Mouse (Mus musculus): ENCODE data around the gene P2ry12. TPM values are rescaled to one million over a fixed set of nuclear protein-coding genes. Genes with fewer than 3 reads are reported as not detected.

The P2ry12 gene
- polyA plus RNA-seq, 1 experiment, result 1.5 TPM

DNA sequence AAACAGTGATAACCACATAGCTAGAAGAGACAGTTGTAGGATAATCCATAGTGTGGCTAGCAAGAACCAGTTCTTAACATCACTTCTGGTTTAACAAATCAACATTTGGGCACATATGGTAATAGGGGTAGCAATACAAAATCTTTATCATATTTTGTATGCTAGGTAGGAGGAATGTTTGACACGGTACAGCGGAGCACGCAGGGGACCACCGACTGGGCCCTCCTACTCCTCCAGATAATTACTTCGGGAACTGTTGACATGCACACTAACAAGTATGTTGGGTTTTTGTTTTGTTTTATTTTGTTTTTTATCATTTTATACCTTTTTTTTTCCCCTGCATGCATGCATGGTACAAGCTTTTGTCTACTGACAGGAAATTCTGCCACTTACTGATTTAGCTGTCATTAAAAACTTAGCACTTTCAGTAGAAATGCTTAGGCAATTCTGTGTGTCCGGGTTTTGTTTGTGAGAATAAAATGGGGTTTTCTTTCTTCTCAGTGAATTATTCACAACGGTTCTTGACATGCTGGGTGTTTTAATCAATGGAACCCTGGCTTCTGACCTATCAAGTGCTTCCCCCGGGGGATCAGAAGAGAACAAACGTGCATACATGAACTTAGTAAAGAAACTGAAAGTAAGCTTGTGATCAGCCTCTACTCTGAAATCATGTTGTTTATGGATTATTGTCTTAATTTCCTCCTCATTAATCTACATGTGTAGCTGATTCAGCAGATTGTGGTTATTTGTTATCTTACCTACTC is 780 bp downstream of the P2ry12 start:
- 69% methylated on average over 9 of the region's 9 CpGs for WGBS
- Histone ChIP-seq H3K27me3 (replicated peaks; ENCODE audit: control insufficient read depth, insufficient read depth, low read length) (no peaks in the 10 kb centered on the region), H3K4me1 (ENCODE audit: control insufficient read depth, insufficient read depth, low read length) (no peaks in the 10 kb centered on the region), H3K4me3 (ENCODE audit: insufficient read depth, low read depth, low read length) (no peak overlapping the region), H3K27ac (ENCODE audit: insufficient read depth, low read depth, low read length) (no peak overlapping the region), H3K36me3 (ENCODE audit: control insufficient read depth, insufficient read depth, low read length) (no peaks in the 10 kb centered on the region)
- TF ChIP-seq CTCF (conservative IDR thresholded peaks at IDR 0.05; ENCODE audit: insufficient read depth, insufficient read length, low read depth, low read length) (no peak), POLR2A (IDR thresholded peaks at IDR 0.05; ENCODE audit: low read depth, low read length) (no peak)
- no peak for DNase-seq

DNA sequence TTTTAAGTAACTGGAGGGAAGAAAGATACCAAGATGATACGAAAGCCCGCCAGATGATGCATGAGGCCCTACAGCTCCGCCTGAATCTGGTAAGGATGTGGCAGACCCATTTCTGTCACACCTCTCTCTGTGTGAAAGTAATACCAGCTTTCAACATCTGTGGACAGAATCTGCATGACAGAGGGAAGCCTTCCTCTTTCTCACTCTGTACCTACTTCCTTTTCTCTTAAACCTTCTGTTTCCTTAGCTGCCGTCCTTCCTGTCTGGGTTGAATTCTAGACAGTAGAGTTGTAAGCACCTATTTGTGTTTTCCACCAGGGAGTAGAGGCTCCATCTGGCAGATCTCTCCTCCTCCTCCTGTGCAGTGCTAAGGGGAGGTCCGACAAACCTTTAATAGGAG is 1.9 kb downstream of the P2ry12 start:
- Histone ChIP-seq H3K27me3 (replicated peaks; ENCODE audit: control insufficient read depth, insufficient read depth, low read length) (no peaks in the 10 kb centered on the region), H3K27ac (ENCODE audit: insufficient read depth, low read depth, low read length) (no peak overlapping the region), H3K4me1 (ENCODE audit: control insufficient read depth, insufficient read depth, low read length) (no peaks in the 10 kb centered on the region), H3K4me3 (ENCODE audit: insufficient read depth, low read depth, low read length) (no peak overlapping the region), H3K36me3 (ENCODE audit: control insufficient read depth, insufficient read depth, low read length) (no peaks in the 10 kb centered on the region)
- TF ChIP-seq CTCF (conservative IDR thresholded peaks at IDR 0.05; ENCODE audit: insufficient read depth, insufficient read length, low read depth, low read length) (no peak), POLR2A (IDR thresholded peaks at IDR 0.05; ENCODE audit: low read depth, low read length) (no peak)
- DNase-seq, result peak; percentile 9
- 56% methylated on average over 5 of the region's 5 CpGs for WGBS

DNA sequence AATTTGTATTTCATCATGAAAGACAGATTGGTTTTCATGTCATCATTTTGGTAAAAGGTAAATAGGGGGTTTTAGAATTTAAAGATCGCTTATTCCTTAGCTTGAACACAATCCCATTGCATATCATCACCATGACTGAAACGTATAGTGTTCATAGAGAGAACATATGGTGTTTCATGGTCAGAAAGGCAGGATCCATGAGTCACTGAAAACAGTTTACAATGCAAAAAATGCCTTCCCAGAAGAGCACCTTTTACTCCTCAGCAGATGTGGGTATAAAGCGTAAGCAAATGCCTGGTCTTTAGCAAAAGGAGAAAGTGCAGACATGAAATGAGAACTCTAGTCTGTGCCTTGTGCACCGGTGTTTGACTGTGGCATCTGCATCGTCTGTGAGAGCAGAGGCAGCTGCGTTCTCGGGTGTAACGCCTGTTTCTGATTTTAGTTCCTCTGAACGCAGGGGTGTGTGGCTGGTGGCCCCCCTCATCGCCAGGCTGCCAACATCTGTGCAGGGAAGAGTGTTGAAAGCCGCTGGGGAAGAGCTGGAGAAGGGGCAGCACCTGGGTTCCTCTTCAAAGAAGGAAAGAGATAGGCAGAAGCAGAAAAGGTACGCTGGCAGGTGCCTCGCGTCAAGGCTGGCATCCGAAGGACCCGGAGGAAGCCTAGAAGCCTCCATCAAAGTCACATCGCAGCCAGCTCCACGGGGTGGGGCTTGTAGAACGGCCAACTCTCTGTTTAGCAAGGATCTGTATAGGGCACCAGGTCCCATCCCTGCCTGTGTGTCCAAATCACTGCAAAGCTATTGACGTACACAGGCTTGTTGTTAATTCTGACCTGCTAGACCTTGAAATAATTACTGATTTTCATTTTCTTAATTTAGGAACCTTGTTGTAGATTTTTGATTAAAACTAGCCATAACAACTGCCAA is 4.7 kb downstream of the P2ry12 start:
- H3K27me3 ChIP-seq (replicated peaks; ENCODE audit: control insufficient read depth, insufficient read depth, low read length), result no peaks in the 10 kb centered on the region
- TF ChIP-seq CTCF (conservative IDR thresholded peaks at IDR 0.05; ENCODE audit: insufficient read depth, insufficient read length, low read depth, low read length) (no peak), POLR2A (IDR thresholded peaks at IDR 0.05; ENCODE audit: low read depth, low read length) (no peak)
- no peak overlapping the region for H3K4me3 ChIP-seq (ENCODE audit: insufficient read depth, low read depth, low read length)
- H3K27ac ChIP-seq (ENCODE audit: insufficient read depth, low read depth, low read length), result no peak overlapping the region
- H3K36me3 ChIP-seq (ENCODE audit: control insufficient read depth, insufficient read depth, low read length), result no peaks in the 10 kb centered on the region
- DNase-seq, result no peak
- WGBS, result 85% methylated on average over 20 of the region's 20 CpGs
- H3K4me1 ChIP-seq (ENCODE audit: control insufficient read depth, insufficient read depth, low read length), result no peaks in the 10 kb centered on the region

DNA sequence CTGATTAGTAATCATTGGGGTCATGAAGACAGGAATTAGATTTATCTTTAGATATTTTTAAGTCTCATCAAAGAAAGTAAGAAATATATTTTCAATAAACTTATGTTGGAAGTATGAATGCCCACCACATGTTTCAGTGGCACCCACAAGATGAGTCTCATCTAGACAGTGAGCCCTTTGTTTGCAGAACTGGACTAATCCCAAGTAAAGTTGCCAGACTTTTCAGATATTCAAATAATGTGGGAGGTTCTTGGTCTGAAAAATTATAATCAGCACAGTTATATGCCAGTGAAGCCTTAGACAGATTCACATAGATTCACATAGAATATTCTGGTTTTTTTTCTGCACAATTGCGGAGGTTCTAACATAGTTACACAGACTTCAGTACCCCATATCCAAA is 12.2 kb downstream of the P2ry12 start:
- DNase-seq, result no peak
- Histone ChIP-seq H3K27me3 (replicated peaks; ENCODE audit: control insufficient read depth, insufficient read depth, low read length) (no peaks in the 10 kb centered on the region), H3K4me3 (ENCODE audit: insufficient read depth, low read depth, low read length) (no peak overlapping the region), H3K4me1 (ENCODE audit: control insufficient read depth, insufficient read depth, low read length) (no peaks in the 10 kb centered on the region), H3K27ac (ENCODE audit: insufficient read depth, low read depth, low read length) (no peak overlapping the region), H3K36me3 (ENCODE audit: control insufficient read depth, insufficient read depth, low read length) (no peaks in the 10 kb centered on the region)
- TF ChIP-seq CTCF (conservative IDR thresholded peaks at IDR 0.05; ENCODE audit: insufficient read depth, insufficient read length, low read depth, low read length) (no peak), POLR2A (IDR thresholded peaks at IDR 0.05; ENCODE audit: low read depth, low read length) (no peak)
- 95% methylated on average over 1 of the region's 1 CpGs for WGBS

DNA sequence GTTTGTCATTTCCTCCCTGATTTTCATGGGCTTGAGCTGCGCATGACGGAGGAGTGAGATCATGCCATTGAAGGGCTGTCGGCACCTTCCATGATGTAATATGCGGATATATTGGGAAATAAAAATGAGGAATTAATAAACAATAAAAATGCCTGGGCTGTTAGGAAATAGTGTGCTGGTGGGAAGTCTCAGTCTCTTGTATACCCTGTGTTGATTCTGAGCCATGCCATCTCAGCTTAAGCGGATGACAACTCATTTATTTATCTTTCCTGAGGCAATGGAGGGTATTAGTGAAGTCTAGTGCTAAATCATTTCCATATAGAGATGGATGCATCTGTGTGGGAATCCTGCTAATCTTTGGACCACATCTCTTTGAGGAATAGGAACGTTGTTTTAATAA is 14.6 kb downstream of the P2ry12 start:
- Histone ChIP-seq H3K4me1 (ENCODE audit: control insufficient read depth, insufficient read depth, low read length) (no peaks in the 10 kb centered on the region), H3K36me3 (ENCODE audit: control insufficient read depth, insufficient read depth, low read length) (no peaks in the 10 kb centered on the region), H3K27ac (ENCODE audit: insufficient read depth, low read depth, low read length) (no peak overlapping the region), H3K4me3 (ENCODE audit: insufficient read depth, low read depth, low read length) (no peak overlapping the region), H3K27me3 (replicated peaks; ENCODE audit: control insufficient read depth, insufficient read depth, low read length) (no peaks in the 10 kb centered on the region)
- WGBS, result 90% methylated on average over 6 of the region's 6 CpGs
- DNase-seq, result no peak
- TF ChIP-seq CTCF (conservative IDR thresholded peaks at IDR 0.05; ENCODE audit: insufficient read depth, insufficient read length, low read depth, low read length), result no peak
- no peak for TF ChIP-seq POLR2A (IDR thresholded peaks at IDR 0.05; ENCODE audit: low read depth, low read length)

DNA sequence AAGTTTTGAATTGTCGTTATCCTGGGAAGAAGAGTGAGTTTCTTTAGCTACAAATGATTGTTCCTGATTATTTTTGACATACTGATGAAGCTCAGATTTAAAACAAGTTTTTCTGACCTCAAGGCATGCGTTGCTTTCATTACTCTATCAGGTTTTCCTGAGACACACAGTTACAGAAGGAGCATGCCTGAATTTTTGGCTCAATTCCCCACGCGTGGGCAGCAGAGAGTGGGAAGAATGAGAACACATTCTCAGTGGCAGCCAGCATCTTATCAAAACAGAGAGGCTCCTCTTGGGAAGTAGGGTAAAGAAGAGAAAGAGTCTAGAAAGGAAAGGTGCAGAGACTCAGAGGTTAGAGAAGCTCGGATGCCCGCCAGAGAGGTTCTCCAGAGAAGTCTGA is 19.3 kb downstream of the P2ry12 start:
- no peaks in the 10 kb centered on the region for H3K4me1 ChIP-seq (ENCODE audit: control insufficient read depth, insufficient read depth, low read length)
- no peak overlapping the region for H3K27ac ChIP-seq (ENCODE audit: insufficient read depth, low read depth, low read length)
- DNase-seq, result no peak
- H3K36me3 ChIP-seq (ENCODE audit: control insufficient read depth, insufficient read depth, low read length), result no peaks in the 10 kb centered on the region
- 63% methylated on average over 6 of the region's 6 CpGs for WGBS
- H3K4me3 ChIP-seq (ENCODE audit: insufficient read depth, low read depth, low read length), result no peak overlapping the region
- no peak for TF ChIP-seq CTCF (conservative IDR thresholded peaks at IDR 0.05; ENCODE audit: insufficient read depth, insufficient read length, low read depth, low read length)
- no peak for TF ChIP-seq POLR2A (IDR thresholded peaks at IDR 0.05; ENCODE audit: low read depth, low read length)
- H3K27me3 ChIP-seq (replicated peaks; ENCODE audit: control insufficient read depth, insufficient read depth, low read length), result no peaks in the 10 kb centered on the region

DNA sequence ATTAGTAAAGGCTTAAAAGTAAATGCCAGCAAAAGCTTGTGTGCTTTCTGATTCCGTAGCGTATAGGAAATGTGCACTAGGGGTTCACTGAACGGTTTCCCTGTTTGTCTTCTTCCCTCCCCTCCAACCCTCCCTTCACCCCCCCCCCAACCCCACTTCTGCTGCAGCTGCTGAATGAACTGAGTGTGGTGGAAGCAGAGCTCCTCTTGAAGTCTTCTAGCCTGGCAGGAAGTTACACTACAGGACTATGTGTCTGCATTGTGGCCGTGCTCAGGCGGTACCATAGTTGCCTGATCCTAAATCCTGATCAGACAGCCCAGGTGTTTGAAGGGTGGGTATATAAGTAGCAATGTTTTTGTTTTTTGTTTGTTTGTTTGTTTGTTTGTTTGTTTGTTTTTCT is 27.8 kb downstream of the P2ry12 start:
- no peaks in the 10 kb centered on the region for H3K27me3 ChIP-seq (replicated peaks; ENCODE audit: control insufficient read depth, insufficient read depth, low read length)
- no peaks in the 10 kb centered on the region for H3K36me3 ChIP-seq (ENCODE audit: control insufficient read depth, insufficient read depth, low read length)
- no peaks in the 10 kb centered on the region for H3K4me1 ChIP-seq (ENCODE audit: control insufficient read depth, insufficient read depth, low read length)
- 77% methylated on average over 5 of the region's 5 CpGs for WGBS
- no peak overlapping the region for H3K4me3 ChIP-seq (ENCODE audit: insufficient read depth, low read depth, low read length)
- DNase-seq, result no peak
- H3K27ac ChIP-seq (ENCODE audit: insufficient read depth, low read depth, low read length), result no peak overlapping the region
- TF ChIP-seq POLR2A (IDR thresholded peaks at IDR 0.05; ENCODE audit: low read depth, low read length) (no peak), CTCF (conservative IDR thresholded peaks at IDR 0.05; ENCODE audit: insufficient read depth, insufficient read length, low read depth, low read length) (no peak)
